Mouse (Mus musculus): ENCODE results near the gene Nkap.
"Not testable (repeated sequence)": the region's sequence is repeated elsewhere in the genome, so short reads cannot be mapped to it uniquely, and the experiment has no call there.

Gene Nkap

GRCm38 (mm10) chrX:37126671-37127358 lies at the start of gene Nkap:
TSS of gene Nkap (plus strand) at chrX:37126795.
- DNase-seq (ENCODE audit: low spot score) = peak; percentile 51

DNA sequence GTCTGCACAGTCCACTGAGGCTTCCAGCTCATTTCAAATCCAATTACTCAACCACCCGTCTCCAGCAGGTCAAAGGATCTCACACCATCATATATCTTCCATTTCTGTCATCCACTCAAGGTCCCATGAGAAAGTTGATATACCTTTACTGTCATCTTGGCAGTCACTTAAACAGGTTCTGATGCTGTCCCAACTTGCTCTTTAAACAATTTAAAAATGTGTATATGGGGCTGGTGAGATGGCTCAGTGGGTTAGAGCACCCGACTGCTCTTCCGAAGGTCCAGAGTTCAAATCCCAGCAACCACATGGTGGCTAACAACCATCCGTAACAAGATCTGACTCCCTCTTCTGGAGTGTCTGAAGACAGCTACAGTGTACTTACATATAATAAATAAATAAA lies 46.2 kb upstream of the Nkap start:
- DNase-seq (ENCODE audit: low spot score) = not testable (repeated sequence)

DNA sequence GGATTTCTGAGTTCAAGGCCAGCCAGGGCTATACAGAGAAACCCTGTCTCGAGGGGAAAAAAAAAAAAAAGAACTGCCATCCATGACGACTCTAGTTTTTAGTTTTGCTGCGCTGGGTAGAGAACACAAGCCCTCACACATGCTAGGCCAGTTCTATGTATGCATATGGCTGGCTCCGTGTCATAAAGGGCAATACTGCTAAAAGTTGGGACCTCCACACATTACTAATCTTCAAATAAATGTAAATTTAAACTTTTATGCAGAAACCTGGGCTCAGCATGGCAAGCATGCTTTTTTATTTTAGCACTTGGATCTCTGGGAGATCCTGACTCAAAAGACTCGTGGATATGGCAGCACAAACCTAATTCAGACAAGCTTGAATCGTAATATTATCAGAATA lies 45.4 kb upstream of the Nkap start:
- DNase-seq (ENCODE audit: low spot score) = no peak

- DNase-seq (ENCODE audit: low spot score) = peak; percentile 4
Observed at GRCm38 (mm10) chrX:37084318-37084926, 42.2 kb upstream of the Nkap start.

DNA sequence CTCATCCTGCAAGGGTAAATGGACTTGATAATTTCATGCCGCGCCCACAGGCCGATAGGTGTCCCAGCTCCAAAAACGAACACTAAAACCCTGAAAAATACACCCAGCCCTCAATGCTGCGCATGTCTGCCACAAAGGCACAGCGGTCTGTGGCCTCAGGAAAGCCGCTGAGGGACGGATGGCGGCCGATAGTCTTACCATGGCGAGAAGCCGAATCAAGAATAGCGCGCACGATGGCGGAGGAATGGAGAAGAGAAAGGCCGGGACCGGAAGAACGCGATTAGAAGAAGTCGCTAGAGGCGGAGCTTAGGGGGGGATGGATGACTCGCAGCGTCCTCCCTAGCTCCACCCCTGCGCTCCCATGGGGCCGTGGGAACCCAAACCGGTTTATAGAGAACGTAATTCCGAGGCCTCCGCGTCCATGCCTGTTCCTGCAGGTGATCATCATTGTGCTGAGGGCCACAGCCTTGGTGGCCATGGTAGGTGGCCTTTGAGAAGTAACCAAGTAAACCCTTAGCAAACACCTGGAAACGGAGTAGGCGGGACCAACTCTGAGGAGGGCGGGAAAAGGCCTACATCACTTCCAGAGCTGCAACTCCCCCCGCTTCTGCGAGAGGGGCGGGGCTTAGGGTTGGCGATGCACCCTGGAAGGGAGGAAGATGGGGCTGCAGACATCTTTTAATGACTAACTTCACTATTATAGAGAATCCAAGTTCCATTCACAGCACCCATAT lies 41.5 kb upstream of the Nkap start, which contains the start of gene Rpl39:
Gene Rpl39 (minus strand): TSS at position 476 of the 734 bp plus-strand sequence.
- DNase-seq (ENCODE audit: low spot score) = peak; percentile 84

GRCm38 (mm10) chrX:37085665-37086064 lies 40.9 kb upstream of the Nkap start:
- DNase-seq (ENCODE audit: low spot score) = no peak

DNA sequence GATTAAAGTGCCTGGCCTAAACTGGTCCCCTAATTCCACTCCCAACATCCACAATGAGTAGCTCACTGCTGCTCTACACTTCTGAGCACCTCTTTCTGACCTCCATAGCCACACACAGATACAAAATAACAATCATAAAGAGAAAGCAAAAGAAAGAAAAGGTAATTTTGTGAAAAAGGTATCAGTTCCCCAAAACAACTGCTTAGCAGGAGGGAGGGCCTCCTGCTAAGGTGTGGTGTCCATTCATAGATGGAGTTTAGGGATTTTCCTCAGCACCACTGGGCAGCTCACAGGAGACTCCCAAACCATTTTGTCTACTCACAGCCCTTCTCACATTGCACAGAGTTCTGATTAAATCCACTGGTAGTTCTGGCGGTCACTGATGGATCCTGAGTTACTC lies 37.8 kb upstream of the Nkap start:
- no peak for DNase-seq (ENCODE audit: low spot score)

DNA sequence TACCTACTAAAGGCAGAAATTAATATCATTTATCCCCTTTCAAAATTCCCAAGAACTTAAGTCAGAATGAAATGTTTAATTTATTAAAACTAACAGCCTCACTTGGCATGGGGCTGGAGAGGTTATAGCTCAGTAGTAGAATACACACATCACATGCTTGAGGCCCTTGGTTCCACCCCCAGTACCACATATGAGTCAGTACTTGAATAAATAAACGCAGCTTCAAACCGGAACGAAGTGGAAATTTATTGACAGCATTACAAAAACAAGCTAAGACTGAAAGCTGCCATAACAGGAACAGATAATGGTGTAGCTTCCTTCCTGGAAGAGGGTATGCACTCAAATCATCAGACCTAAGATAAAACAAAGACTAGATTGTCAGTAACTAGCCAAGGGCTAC lies 35.1 kb upstream of the Nkap start:
- no peak for DNase-seq (ENCODE audit: low spot score)

DNA sequence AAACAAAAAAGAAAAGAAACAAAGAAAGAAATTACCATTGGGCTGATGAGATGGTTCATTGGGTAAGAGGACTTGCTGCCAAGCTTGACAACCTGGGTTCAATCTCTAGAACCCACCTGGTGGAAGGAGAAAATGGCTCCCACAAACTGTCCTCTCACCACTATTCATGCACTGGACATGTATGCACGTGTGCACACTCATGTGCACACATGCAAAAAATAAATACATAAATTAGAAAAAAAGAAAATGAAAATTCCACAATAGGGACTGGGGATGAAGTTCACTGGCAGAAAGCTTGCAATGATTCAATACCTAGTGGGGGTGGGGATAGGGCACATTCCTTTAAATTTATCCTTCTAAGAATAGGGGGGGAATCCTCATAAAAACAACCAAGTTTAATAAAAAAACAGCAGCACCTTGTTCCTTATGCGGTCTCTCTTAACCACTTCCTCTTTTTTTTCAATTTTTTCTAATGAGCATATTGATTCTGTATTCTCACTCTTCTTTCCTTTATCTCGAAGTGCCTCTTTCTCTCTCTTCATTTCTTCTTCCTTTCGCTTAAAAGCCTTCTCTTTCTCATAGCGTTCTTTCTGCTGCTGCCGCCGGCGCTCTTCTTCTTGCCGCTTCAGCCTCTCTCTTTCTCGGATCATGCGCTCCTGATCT lies 31.4 kb upstream of the Nkap start:
- DNase-seq (ENCODE audit: low spot score) = no peak

GRCm38 (mm10) chrX:37098681-37099080 lies 27.9 kb upstream of the Nkap start:
- no peak for DNase-seq (ENCODE audit: low spot score)

- no peak for DNase-seq (ENCODE audit: low spot score)
Observed at GRCm38 (mm10) chrX:37103826-37104225, 22.8 kb upstream of the Nkap start.

- no peak for DNase-seq (ENCODE audit: low spot score)
Observed at GRCm38 (mm10) chrX:37109526-37110192, 16.9 kb upstream of the Nkap start.

GRCm38 (mm10) chrX:37110193-37110880 lies 16.3 kb upstream of the Nkap start, which contains the start of gene Upf3b:
TSS of gene Upf3b (minus strand) at chrX:37110322.
- DNase-seq (ENCODE audit: low spot score) = peak; percentile 81

- DNase-seq (ENCODE audit: low spot score) = no peak
Observed at GRCm38 (mm10) chrX:37110881-37111193, 15.8 kb upstream of the Nkap start.

- no peak for DNase-seq (ENCODE audit: low spot score)
Observed at GRCm38 (mm10) chrX:37117085-37117484, 9.5 kb upstream of the Nkap start.

DNA sequence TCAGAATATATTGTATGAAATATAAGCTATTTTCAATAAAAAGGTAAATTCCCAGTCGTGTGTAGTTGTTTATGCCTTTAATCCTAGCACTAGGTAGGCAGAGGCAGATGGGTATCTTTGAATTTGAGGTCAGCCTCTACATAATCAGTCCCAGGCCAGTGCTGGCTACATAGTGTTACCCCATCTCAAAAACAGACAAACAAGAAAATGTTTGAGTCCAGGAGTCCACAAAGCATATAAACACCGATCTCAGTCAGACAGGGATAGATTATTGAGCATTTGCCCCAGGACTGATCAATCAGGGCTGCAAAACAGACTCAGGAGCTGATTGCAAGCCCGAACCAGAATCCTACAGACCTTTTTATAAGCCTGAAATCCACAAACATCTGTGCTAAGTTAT lies 7.0 kb upstream of the Nkap start:
- no peak for DNase-seq (ENCODE audit: low spot score)

DNA sequence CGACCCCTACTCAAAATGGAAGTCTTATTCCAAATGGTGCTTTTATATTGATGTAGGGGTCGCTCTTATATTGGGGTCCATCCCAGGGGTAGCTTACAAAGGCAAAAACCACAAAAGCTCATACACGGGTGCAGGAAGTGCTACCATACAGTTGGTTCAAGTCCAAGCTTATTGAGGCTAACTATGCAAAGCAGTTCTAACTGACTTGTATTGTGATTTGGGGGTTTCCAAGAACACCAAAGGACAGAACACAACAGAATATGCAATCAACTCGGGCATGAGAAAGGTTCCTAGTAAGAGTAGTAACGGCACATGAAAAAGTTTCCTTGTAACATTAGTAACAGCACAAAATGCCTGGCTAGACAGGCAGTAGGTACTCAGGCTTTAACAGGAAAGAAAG lies 6.4 kb upstream of the Nkap start:
- DNase-seq (ENCODE audit: low spot score) = no peak

- no peak for DNase-seq (ENCODE audit: low spot score)
Observed at GRCm38 (mm10) chrX:37125511-37125910, 1.1 kb upstream of the Nkap start.

GRCm38 (mm10) chrX:37141732-37142131 lies 15.1 kb downstream of the Nkap start:
- DNase-seq (ENCODE audit: low spot score) = no peak

DNA sequence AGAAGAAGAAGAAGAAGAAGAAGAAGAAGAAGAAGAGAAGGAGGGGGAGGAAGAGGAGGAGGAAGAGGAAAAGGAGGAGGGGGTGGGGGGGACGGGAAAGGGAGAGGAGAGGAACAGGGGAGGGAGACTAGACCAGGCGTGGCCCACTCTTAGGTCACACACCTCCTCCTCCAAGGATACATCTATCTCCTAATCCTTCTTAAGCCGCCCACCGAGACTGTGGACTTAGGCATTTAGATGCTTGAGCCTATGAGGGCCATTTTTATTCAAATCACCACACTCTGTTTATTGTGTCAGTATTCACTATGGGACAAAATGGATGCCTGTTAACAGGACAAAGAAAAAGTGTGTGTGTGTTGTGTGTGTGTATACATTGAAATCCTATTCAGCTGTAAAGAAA lies 17.9 kb downstream of the Nkap start:
- not testable (repeated sequence) for DNase-seq (ENCODE audit: low spot score)

GRCm38 (mm10) chrX:37144954-37145353 lies 18.4 kb downstream of the Nkap start:
- DNase-seq (ENCODE audit: low spot score) = no peak

- DNase-seq (ENCODE audit: low spot score) = no peak
Observed at GRCm38 (mm10) chrX:37157839-37158238, 31.2 kb downstream of the Nkap start.

All from spleen, adult 12 weeks (tissue).